Mouse (Mus musculus): ENCODE data around the gene Hhat.

- TF ChIP-seq CTCF (IDR thresholded peaks at IDR 0.05; ENCODE audit: control insufficient read depth, insufficient read depth, insufficient read length): no peak
- TF ChIP-seq USF1 (IDR thresholded peaks at IDR 0.05; ENCODE audit: low read depth): no peak
Observed at GRCm38 (mm10) chr1:192736524-192736923, 34.5 kb downstream of the Hhat start.
